Mouse (Mus musculus) C2C12 (cell line): Measurements from ENCODE around the gene Fkbp1b.

Experiments
- CTCF ChIP-seq: IDR thresholded peaks from one replicate; pipeline ENCODE4 v1.5.1; 2011; ENCODE audit not compliant: control insufficient read depth, insufficient read depth, insufficient read length
- MAX ChIP-seq: IDR thresholded peaks from one replicate; pipeline ENCODE4 v1.6.1; 2011; ENCODE audit warnings: mild to moderate bottlenecking, control low read depth
- MYOG ChIP-seq: IDR thresholded peaks from one replicate; pipeline ENCODE4 v1.6.1; 2011; ENCODE audit not compliant: control insufficient read depth, insufficient read length; ENCODE audit errors: extremely low read depth

GRCm38 (mm10) chr12:4840010-4840409 is 1.4 kb downstream of the Fkbp1b start:
- TF ChIP-seq CTCF (no peak), MYOG (no peak), MAX (no peak)
